Mouse (Mus musculus): Measurements from ENCODE around the gene Hoxd11.

Hoxd11 gene

GRCm38 (mm10) chr2:74732513-74733316, 53.4 kb downstream of the Hoxd11 start:
- DNase-seq, result no peak

DNA sequence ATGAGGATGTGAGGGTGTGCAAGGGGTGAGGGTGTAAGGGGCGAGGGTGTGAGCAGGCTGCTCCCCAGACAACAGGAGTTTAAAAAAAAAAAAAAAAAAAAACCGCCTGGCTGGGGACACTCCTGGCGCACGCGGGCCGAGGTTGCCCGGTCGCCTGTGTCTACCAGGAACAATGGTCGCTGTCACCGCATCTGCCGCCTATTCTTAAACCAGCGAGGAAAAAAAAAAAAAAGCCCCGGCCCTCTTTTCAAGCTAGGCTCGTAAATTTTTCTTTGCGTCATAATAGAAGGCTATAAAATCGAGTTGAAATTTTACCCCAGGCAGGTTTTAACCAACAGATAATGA, 53.9 kb downstream of the Hoxd11 start:
- DNase-seq, result no peak

- DNase-seq, result no peak
Measured at GRCm38 (mm10) chr2:74733765-74734164, 54.4 kb downstream of the Hoxd11 start.

DNA sequence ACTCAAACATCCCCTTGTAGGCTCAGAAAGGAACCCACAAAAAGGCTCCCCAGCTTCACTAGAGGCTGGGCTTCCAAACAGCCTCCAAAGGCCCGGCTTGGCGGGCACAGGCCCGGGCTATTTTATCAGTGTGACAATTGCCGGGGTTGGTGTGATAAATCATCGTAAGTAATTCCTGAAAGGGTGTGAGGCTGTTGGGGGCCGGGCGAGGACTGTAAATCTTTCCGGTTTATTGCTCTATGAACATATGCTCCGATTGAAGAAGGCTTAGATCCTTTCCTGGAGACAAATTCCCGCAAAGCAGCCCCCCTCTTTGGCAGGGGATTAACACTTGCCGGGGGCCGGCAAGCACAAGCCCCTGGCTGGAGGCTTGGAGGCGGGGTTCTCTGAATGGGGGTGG, 55.1 kb downstream of the Hoxd11 start:
- DNase-seq, result no peak

DNA sequence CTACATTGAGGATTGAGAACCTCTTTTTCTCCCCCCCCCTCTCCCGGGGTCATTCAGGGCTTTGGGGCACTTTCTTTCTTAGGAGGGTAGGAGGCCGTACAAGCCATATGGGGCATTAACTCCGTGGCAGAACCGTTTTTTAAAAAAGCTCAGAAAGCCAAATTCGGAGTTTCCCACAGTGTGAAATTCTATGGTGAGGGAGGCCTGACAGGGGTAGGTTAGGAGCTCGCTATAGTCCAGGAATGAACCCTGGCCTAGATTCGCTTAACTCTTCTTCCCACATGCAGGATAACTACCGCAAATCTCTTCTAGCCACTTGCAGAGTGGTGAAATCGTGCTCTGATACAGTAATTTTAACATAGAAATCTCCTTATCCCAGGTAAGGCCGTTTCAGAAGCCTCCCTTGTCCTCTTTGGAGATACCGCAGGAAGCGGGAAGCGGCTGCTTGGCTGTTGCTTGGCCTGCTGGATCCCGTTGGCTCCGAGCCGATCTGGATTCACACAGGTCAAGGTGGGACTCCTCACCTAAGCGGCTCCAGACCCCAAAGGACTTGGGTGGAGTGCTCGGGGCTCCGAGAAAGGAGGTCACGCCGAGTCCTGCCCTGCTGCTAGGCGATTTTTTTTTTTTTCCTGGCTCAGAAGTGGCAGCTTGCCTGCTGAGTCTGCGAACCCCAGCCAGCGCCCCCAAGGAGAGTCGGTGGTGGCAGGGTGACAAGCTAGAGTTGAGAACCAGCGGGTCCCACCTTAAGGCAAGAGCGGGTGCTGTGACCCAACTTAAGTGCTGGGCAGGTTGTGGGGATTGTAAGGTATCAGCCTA, 55.8 kb downstream of the Hoxd11 start:
- DNase-seq, result no peak

GRCm38 (mm10) chr2:74735851-74736687, 56.7 kb downstream of the Hoxd11 start:
- DNase-seq, result no peak
